Mouse (Mus musculus): Measurements from ENCODE around the gene Rspo1.

DNA sequence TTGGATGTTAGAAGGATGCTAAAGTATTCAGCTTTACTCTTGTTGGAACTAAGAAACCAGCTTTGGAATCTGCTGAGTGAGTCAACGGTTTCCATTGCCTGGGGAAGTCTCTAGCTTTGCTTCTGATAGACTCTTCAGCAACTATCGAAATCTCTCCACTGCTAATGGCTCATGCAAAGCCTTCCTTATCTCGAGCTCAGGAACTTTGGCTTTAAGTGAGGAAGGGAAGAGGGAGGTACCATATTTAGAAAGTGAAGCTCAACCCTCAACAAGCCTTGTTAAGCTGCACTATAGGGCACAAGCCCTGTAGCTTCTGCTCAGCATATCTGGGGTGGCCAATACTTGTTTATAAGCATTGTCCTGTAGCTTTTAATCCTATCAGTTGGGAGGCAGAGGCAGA lies 71.0 kb downstream of the Rspo1 start:
- TF ChIP-seq CTCF (IDR thresholded peaks at IDR 0.05): no peak
- TF ChIP-seq EP300 (IDR thresholded peaks at IDR 0.05; ENCODE audit: insufficient read depth, low read depth, low read length): no peak
